Mouse (Mus musculus) adrenal gland, adult (tissue): Measurements from ENCODE around the gene Coa5.

ENCODE experiments used
- DNase-seq, 2 experiments: peaks; one replicate each; pipeline ENCODE4 v3.0.0; 2022 to 2023; ENCODE audit warnings: low spot score in 1 of 2; ENCODE audit not compliant: inconsistent age in 2 of 2

Gene Coa5

DNA sequence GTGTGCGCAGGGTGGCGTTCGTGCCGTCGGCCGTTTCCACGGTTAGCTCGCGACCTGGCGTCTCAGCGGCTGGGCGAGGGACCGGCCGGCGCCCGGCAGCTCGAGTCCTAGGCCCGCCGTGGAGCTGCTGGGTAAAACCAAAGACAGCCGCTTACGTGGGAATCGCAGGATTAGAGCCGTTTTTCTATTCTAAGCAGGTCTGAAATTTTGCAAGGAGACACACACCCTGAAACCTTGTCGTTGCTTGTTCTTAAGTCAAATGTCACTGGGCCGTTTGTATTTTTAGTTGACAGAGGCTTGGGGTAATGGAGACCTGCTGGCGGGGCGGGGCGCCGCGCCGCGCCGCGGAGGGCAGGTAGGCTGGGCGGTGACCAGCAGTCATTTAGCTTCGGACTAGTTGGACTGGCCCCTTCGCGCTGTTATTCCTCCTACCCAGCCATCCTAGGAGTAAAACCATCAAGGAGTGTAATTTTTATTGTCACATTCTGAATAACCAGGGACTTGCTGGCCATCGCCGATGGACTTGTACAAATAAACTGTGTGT lies 466 bp upstream of the Coa5 start:
- DNase-seq: peak in 1 of 2 experiments; percentile 29

GRCm38 (mm10) chr1:37428911-37429310 lies 992 bp downstream of the Coa5 start:
- peak; percentile 61 to 80 for DNase-seq

GRCm38 (mm10) chr1:37427144-37427875 lies 2.6 kb downstream of the Coa5 start:
- no peak for DNase-seq

- peak; percentile 32 to 76 for DNase-seq
Observed at GRCm38 (mm10) chr1:37419420-37419819, 10.5 kb downstream of the Coa5 start.

DNA sequence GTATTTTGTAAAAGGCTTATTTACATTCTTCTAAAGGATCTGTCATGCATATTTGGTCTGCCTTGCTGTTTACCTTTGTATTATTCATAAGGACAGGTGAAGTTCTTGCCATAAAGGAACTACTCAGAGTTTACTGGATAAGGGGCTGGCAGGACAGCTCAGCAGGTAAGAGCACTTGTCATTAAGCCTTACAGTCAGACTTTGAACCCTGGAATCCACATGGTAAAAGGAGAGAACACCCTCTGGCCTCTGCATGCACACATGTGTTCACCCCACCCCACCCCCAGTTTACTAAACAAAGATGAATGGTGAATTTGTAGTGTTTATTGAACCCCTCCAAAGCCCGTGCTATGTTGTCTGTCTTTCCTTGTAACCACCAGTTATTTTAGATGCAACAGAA lies 14.5 kb downstream of the Coa5 start:
- DNase-seq: no peak

DNA sequence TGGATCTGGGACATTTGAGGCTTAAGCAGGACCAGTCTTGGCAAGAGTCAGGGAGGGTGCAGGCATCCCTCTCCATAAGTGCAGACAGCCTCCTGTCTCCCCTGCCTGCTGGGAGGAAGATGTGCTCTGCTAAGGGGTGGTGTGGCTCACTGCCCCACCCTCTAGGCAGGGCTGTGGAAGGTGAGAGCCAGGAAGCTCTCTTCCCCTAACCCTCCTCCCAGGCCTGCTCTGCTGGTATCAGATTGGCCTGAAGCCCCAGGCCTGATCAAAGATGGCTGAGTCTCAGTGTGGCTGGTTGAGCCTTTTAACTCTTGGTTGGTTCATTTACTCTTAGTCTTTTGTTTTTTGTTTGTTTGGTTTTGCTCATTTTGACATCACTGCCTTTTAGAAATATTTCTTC lies 20.3 kb downstream of the Coa5 start:
- no peak for DNase-seq

DNA sequence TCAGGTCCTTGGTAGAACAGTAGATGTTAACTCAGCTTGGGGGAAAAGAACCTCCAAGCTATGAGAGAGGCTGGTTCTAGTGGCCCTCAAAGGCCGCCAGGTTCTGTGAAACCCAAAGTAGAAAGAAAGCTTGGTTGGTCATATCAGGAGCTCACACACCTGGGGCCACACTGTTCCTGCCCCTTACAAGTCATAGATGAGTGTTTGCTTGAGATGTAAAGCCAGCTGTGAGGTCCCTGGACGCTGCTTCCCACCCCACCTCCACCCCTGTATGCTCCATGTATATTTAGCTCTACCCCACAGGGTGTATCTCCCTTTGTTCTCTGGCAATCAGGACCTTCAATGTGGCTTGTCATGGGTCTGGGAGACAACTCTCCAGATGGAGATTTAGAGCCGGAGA lies 21.2 kb downstream of the Coa5 start:
- DNase-seq: no peak

DNA sequence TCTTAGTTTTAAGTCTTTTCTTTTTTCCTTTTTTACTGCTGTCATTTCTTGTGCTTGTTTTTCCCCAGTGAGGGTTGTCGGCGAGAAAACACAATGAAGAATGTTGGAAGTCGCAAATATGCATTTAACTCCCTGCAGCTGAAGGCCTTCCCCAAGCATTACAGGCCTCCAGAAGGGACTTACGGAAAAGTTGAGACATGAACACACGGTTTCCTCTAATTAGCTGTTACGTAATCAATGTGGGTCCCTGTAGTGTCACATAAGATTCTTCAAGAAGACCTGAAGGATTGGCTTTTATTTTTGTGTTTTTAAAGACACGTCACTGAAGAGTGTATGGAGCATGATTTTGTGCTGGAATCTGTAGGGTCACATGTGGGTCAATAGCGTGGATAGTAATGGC lies 21.8 kb downstream of the Coa5 start:
- no peak for DNase-seq

- DNase-seq: no peak
Observed at GRCm38 (mm10) chr1:37407228-37407627, 22.7 kb downstream of the Coa5 start.

- DNase-seq: no peak
Observed at GRCm38 (mm10) chr1:37405137-37405536, 24.8 kb downstream of the Coa5 start.

DNA sequence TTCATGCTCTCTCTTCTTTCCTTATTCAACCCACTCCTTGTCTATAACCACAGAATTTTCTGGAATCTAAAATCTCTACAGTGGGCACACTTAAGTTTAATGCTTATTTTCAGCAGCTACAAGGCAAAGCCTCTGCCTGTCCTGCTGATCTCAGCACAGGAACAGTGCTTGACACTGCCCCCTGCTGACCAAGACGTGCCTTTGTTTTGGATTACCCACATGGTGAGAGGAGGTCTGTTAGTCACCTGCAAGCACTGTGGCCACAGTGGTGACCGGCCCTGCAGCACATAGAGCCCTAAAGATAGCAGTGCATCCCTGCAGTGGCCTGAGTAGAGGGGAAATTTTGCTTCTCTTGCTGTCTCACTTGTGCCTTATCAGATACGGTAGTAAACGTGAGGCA lies 28.2 kb downstream of the Coa5 start:
- DNase-seq: peak; percentile 54 to 85

GRCm38 (mm10) chr1:37399734-37400133 lies 30.2 kb downstream of the Coa5 start:
- DNase-seq: no peak

DNA sequence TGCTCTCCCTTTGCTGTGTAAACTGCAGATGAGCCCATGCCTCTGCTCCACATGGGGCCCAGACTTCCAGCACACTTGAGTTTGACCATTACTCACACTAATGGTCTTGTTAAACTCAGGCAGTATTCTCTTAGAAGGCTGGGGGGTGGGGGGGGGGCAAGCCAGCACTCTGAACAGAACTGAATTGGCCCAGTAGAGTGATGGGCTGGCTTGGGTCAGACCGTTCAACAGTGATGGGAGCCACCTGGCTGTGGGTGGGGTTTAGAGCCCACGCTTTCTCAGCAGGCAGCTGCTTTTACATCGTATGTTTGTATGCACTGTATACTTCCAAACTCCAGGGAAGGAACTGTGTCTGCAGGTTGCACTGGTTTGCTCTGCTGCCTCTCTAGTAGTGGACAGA lies 30.9 kb downstream of the Coa5 start:
- DNase-seq: no peak

- no peak for DNase-seq
Observed at GRCm38 (mm10) chr1:37396481-37396880, 33.4 kb downstream of the Coa5 start.

DNA sequence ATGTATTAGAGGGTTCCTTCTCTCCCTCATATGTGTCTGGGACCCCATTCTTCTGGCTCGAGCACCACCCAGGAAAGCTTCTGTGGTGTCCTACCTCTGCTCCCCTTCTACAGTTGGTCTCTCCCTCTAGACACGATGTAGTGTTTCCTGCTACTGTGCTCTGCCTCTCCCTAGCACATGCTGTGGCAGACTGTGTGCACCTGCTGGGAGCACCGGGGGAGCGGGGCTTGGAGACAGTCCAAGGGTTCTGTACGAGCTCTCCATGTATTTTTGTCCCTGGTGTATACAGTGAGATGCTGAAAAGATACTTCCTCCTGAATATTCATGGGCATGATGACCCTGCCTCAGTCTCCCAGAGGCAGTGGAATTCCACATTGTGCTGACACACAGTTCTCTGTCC lies 36.7 kb downstream of the Coa5 start:
- no peak for DNase-seq

DNA sequence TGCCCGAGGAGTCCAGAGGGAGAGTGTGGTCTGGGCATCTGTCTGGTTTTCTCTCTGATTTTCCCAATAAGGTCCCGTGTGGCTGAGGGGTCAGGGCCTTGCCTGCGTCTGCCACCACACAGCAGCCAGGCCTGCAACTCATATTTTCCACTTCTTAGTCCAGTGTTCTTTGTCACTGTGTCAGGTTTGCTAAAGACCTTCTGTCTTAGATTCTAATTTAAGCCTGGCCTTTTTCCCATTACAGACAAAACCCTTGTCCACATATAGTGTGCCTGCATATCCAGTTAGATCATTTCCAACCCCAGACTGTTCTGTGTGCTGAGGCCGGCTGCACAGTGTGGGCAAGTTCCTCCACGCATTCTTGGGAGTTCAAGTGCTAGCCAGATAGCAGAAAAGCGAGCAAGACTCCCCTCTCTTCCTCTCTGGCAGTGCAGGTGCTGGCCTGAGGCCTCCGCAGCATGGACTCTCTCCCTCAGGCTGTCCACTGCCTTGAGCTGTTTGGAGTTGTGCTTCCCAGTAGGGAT lies 43.4 kb downstream of the Coa5 start:
- DNase-seq: peak in 1 of 2 experiments; percentile 28

DNA sequence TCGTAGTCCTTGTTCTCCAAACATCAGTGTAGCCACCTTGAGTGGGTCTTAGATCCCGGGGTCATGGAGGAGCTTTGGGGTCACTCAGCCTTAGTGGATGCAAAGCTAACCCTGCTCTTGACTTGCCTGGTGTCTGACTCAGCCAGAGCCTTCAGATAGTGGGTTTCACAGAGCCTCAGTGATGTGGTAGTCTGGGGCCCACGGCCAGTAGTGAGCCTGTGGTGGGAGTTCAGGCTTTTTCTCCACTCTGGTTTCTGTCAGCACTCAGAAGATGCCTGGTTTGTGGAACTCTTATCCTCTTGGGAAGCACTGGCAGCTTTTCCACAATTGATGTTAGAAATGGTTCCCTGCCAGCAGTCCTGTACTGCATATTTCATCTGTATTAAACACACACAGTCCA lies 45.6 kb downstream of the Coa5 start:
- DNase-seq: no peak

DNA sequence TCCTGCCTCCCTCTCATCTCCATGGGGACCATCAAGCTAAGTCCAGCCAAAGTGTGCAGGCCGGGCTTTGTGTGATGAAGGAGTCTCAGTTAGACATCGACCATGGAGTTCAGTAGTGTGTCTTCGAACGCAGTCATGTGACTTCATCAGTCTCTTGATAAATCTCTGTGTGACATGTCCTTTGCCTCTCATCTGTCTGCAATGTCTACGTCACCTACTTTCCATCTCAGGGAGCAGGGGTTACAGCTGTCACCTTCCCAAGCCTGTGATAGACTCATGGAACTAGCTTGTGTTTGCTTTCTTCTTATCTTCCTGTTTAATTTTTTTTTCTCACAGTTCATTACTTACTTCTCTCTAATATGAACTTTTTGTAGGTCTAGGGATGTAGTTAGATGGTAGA lies 49.0 kb downstream of the Coa5 start:
- no peak for DNase-seq

DNA sequence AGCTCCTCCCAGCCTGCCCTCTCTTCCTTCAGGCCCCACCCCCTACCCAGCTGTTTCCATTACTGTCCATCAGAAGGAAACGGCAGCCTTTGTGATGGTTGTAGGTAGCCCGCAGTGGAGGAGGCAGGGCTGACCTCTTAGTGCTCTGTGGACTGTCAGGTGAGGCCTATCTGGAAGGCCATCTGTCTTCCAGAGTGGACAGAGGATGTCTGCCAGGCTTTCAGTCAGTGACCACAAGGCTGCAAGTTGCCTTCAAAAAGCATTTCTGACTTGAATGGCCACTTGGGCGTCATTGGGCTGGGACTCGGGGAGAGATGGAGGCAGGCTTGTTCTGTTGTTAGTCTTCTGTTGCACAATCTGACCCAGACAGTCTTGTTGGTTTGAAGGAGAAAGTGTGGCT lies 50.4 kb downstream of the Coa5 start:
- DNase-seq: no peak

GRCm38 (mm10) chr1:37378095-37378494 lies 51.8 kb downstream of the Coa5 start:
- no peak for DNase-seq

- no peak for DNase-seq
Observed at GRCm38 (mm10) chr1:37376751-37377150, 53.2 kb downstream of the Coa5 start.

GRCm38 (mm10) chr1:37376177-37376576 lies 53.7 kb downstream of the Coa5 start:
- DNase-seq: no peak
